Mouse (Mus musculus) midbrain, embryonic 11.5 days (tissue): ENCODE data around the gene Map4. TPM values are rescaled to one million over a fixed set of nuclear protein-coding genes. Genes with fewer than 3 reads are reported as not detected.
A peak's percentile ranks its signal among the peaks of the same experiment; 100 is the strongest.

Experiments used
- ATAC-seq: fragments of 200-750 bp; cut with Nextera tagmentation; 2 replicates; pipeline ENCODE4 v1.8.0; 2017; ENCODE audit warnings: moderate TSS enrichment, moderate library complexity; ENCODE audit not compliant: low FRiP score
- DNase-seq: peaks from one replicate; pipeline ENCODE4 v3.0.0; 2015; ENCODE audit warnings: low spot score; ENCODE audit errors: missing footprints
- H3K27ac ChIP-seq: fragments of 300-500 bp; sonication (generic); 2 replicates; pipeline ENCODE4 v1.5.1; 2014; ENCODE audit warnings: low read depth, low read length
- H3K27me3 ChIP-seq: fragments of 300-500 bp; sonication (generic); 2 replicates; pipeline ENCODE4 v1.6.1; 2014; ENCODE audit warnings: mild to moderate bottlenecking, low read length, moderate library complexity, mixed read lengths; ENCODE audit not compliant: control insufficient read depth, insufficient read depth
- H3K36me3 ChIP-seq: fragments of 300-500 bp; sonication (generic); 2 replicates; pipeline ENCODE4 v1.6.1; 2014; ENCODE audit warnings: mild to moderate bottlenecking, low read length, moderate library complexity, mixed read lengths; ENCODE audit not compliant: control insufficient read depth, insufficient read depth
- H3K4me1 ChIP-seq: fragments of 300-500 bp; sonication (generic); 2 replicates; pipeline ENCODE4 v1.6.1; 2014; ENCODE audit warnings: low read length; ENCODE audit not compliant: control insufficient read depth, insufficient read depth
- H3K4me2 ChIP-seq: fragments of 300-500 bp; sonication (generic); 2 replicates; pipeline ENCODE4 v1.6.1; 2014; ENCODE audit warnings: mild to moderate bottlenecking, moderate library complexity
- H3K4me3 ChIP-seq: fragments of 300-500 bp; sonication (generic); 2 replicates; pipeline ENCODE4 v1.5.1; 2014; ENCODE audit warnings: low read depth, low read length
- H3K9ac ChIP-seq: fragments of 300-500 bp; sonication (generic); 2 replicates; pipeline ENCODE4 v1.6.1; 2014; ENCODE audit warnings: low read length
- H3K9me3 ChIP-seq: fragments of 300-500 bp; sonication (generic); 2 replicates; pipeline ENCODE4 v1.6.1; 2016; ENCODE audit warnings: low read length; ENCODE audit not compliant: control insufficient read depth
- WGBS: fragments of 180-500 bp; shearing (Covaris S2); extraction: QIAGEN DNeasy Blood & Tissue Kit; methylation state at CpG from one replicate; pipeline ENCODE4 v1.1.7; 2014; 5-methylcytosine and 5-hydroxymethylcytosine counted together
- polyA plus RNA-seq: library from polyadenylated mRNA; unstranded; fragments of >200 nt; fragmentation: Nextera tagmentation; extraction: Ambion mirVana; gene quantifications from 2 replicates; pipeline ENCODE4 v1.2.1, GENCODE M21; 2014

Map4 gene
- polyA plus RNA-seq, 1 experiment from 2014 or later: 81.4 TPM

DNA sequence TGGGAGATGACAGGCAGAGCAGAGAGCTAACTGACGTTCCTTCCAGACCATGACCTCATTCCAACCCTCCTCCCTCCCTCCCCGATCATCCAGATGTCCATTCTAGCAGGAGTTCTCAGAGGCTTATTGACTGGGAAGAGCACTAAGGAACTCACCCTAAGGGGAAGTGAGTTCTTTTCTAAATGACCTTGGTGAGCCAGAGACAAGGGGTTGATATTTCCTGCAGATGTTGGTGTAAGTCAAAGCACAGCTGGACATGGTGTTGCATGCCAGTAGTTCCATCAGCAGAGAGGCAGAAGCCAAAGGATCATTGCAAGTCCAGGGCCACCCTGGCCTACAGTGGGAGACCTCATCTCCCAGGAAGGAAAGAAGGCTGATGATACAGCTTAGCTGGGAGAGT lies 33.2 kb upstream of the Map4 start:
- Histone ChIP-seq H3K9ac (no peak overlapping the region), H3K36me3 (peaks cover 4% of the 10 kb centered on the region; the same call in 1 of the 2 replicates), H3K9me3 (no peaks in the 10 kb centered on the region), H3K4me3 (no peak overlapping the region), H3K4me2 (no peak overlapping the region), H3K4me1 (no peaks in the 10 kb centered on the region), H3K27ac (no peak overlapping the region), H3K27me3 (no peaks in the 10 kb centered on the region)
- ATAC-seq (no peak), DNase-seq (no peak)
- 70% methylated on average over 2 of the region's 2 CpGs for WGBS

DNA sequence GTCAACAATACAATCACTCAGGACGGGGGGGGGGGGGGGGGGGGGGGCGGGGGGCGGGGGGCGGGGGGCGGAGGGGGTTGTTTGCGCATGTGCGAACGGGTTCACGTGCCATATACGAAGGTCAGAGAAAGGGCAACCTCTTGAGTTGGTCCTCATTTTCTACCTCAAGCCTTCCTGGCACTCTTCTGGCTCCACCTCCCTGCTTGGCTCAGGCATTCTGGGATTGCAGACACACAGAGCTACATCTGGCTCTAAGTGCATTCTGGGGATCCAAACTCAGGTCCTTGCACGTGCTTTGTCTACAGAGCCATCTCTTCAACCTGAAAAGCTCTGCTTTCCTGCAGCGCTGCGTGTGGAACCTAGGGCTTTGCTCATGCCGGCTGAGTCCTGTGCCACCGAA lies 31.9 kb upstream of the Map4 start:
- Histone ChIP-seq H3K27ac (no peak overlapping the region), H3K4me2 (no peak overlapping the region), H3K4me1 (no peaks in the 10 kb centered on the region)

DNA sequence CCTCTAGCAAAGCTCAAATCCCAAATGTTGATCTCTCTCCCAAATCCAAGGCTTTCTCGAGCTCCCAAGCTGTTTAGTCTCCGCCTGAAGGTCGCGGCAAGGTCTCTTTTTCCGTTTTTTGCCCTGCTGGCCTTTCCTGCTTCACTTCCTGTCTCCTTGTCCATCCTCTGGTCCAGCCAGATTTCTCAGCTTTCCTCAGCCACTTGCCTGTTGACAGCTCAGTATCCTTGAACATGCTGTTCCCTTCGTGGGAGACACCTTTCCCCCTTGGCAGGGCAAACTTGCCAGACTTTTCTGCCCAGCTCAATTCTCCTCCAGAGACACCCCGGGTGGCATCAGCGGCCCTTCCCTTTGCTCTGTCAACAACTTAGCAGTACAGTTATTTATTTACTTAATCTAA lies 31.5 kb upstream of the Map4 start:
- no peaks in the 10 kb centered on the region for H3K27me3 ChIP-seq
- DNase-seq (peak; percentile 69), ATAC-seq (no peak)
- H3K9me3 ChIP-seq: no peaks in the 10 kb centered on the region
- H3K4me1 ChIP-seq: no peaks in the 10 kb centered on the region
- no peak overlapping the region for H3K4me3 ChIP-seq
- WGBS: 71% methylated on average over 8 of the region's 8 CpGs
- no peak overlapping the region for H3K9ac ChIP-seq
- no peaks in the 10 kb centered on the region for H3K36me3 ChIP-seq
- H3K27ac ChIP-seq: no peak overlapping the region
- H3K4me2 ChIP-seq: no peak overlapping the region

More for the DNA sequence above, 31.9 kb upstream of the Map4 start:
- 63% methylated on average over 14 of the region's 15 CpGs for WGBS
- Histone ChIP-seq H3K36me3 (no peaks in the 10 kb centered on the region), H3K9ac (no peak overlapping the region), H3K27me3 (no peaks in the 10 kb centered on the region), H3K9me3 (no peaks in the 10 kb centered on the region), H3K4me3 (no peak overlapping the region)
- ATAC-seq (no peak), DNase-seq (no peak)

DNA sequence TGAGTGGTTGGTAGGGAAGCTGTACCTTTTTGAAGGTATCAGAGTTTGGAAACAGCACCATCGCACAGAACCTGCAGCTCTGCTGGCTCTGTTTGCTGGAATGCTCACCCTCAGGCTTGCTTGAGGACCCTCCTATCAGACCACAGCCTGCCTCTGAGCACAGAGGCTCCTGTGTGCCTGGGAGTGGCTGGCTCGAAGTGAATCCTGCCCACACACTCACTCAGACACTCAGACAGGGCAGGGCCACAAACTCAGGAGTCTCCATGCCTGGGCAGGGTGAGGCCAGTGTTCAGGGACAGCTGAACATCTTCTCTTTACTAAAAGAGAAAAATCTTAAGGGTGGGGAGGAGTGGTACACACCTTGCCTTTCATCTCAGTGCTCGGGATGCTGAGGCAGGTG lies 30.7 kb upstream of the Map4 start:
- Histone ChIP-seq H3K9me3 (no peaks in the 10 kb centered on the region), H3K27ac (no peak overlapping the region), H3K36me3 (no peaks in the 10 kb centered on the region), H3K4me1 (no peaks in the 10 kb centered on the region), H3K27me3 (no peaks in the 10 kb centered on the region), H3K4me2 (no peak overlapping the region), H3K9ac (no peak overlapping the region), H3K4me3 (no peak overlapping the region)
- 89% methylated on average over 3 of the region's 3 CpGs for WGBS
- ATAC-seq (no peak), DNase-seq (peak; percentile 14)

DNA sequence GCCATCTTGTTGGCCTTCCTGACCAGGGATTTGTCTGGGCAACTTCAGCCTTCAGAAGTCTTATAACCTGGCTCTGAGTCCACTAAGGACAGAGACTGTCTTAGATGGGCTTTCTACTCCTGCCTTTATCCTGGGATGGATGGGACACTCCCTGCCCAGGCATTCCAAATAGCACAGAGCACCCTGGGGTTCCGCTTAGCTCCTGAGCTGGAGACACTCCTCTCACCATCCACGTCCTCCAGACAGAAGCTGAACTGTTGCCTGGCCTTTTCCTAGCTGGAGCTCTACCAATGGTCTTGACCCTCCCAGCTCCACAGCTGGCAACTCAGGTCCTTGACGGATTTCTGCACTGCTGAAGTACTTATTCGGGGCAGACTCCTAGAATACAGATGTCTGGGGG lies 29.0 kb upstream of the Map4 start:
- Histone ChIP-seq H3K9me3 (no peaks in the 10 kb centered on the region), H3K27me3 (no peaks in the 10 kb centered on the region), H3K4me1 (no peaks in the 10 kb centered on the region), H3K4me3 (no peak overlapping the region), H3K36me3 (no peaks in the 10 kb centered on the region), H3K9ac (no peak overlapping the region), H3K27ac (no peak overlapping the region), H3K4me2 (no peak overlapping the region)
- WGBS: 60% methylated on average over 4 of the region's 4 CpGs
- ATAC-seq (no peak), DNase-seq (peak; percentile 44)

DNA sequence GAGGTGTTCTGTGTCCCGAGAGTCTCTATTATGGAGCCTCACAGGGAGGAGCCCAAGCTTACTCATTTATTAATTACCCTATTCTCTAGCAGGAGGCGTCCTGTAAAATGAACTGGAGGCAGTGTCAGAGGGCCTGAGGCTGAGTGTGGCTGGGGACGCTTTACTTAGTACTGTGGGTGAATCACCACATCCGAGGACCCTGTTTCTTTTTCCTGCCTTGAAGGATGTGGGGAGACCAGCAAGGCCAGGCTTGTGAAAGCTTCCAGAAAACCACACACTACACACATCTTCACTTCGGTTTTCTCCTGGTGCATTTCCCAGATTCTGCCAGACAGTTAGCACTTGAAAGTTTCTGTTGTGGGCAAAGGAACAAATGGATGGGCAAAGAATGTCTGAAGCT lies 28.5 kb upstream of the Map4 start:
- peak; percentile 60 for DNase-seq
- Histone ChIP-seq H3K4me1 (no peaks in the 10 kb centered on the region), H3K27me3 (no peaks in the 10 kb centered on the region), H3K27ac (no peak overlapping the region), H3K36me3 (no peaks in the 10 kb centered on the region), H3K9ac (no peak overlapping the region), H3K9me3 (no peaks in the 10 kb centered on the region), H3K4me2 (no peak overlapping the region), H3K4me3 (no peak overlapping the region)
- no peak for ATAC-seq
- 79% methylated on average over 5 of the region's 5 CpGs for WGBS

DNA sequence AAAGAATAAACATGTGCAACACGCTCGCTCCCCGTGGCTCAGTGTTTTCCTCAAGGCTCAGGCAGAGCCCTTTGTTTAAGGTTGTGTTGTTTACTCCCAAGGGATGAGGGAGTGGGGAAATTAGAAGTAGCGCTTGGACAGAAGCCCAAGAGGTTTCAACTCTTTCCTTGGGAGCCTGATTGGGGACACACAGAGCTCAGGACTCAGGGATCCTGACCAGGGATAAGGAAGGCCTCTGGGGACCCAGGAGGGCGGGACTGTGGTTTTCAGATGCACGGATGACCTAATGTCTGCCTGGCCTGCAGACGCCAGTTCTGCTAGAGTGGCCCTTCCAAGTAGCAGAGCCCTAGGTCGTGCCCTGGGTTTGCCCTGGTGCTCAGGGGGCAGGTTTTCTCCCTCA lies 24.0 kb upstream of the Map4 start:
- WGBS: 61% methylated on average over 8 of the region's 8 CpGs

DNA sequence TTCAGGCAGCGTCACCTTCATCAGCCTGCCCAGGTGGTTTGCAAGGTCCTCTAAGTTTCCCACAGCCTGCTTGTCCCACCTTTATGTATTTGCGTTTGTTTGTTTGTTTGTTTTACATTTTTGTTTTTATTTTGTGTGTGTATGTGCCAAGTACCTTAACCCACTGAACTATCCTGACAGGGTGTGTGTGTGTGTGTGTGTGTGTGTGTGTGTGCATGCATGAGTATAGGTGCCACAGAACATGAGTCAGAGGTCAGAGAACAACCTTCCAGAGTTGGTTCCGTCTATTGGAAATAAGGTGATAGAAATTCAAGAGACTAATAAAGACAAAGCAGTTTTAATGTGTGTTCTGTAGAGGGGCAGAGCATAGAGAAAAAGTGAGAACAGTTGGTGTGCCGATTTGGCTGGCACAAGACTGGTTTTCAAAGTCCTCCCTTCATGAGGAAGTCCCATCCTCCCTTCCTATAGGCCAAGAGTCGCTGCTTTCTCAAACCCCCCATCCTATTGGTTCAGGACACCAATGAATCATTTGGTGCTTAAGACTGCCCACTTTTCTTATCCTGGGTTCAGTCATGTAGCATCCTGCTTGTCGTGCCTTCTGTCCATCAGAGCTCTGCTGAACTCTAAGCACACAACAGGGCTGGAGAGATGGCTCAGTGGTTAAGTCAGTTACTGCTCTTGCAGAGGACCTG lies 23.3 kb upstream of the Map4 start:
- no peak overlapping the region for H3K4me3 ChIP-seq
- 82% methylated on average over 6 of the region's 6 CpGs for WGBS
- no peak for ATAC-seq

More for the DNA sequence above, 24.0 kb upstream of the Map4 start:
- Histone ChIP-seq H3K4me1 (no peaks in the 10 kb centered on the region), H3K4me2 (no peak overlapping the region), H3K4me3 (no peak overlapping the region), H3K9ac (no peak overlapping the region), H3K36me3 (no peaks in the 10 kb centered on the region), H3K27me3 (no peaks in the 10 kb centered on the region), H3K27ac (no peak overlapping the region), H3K9me3 (no peaks in the 10 kb centered on the region)
- ATAC-seq (no peak), DNase-seq (peak; percentile 57)

DNA sequence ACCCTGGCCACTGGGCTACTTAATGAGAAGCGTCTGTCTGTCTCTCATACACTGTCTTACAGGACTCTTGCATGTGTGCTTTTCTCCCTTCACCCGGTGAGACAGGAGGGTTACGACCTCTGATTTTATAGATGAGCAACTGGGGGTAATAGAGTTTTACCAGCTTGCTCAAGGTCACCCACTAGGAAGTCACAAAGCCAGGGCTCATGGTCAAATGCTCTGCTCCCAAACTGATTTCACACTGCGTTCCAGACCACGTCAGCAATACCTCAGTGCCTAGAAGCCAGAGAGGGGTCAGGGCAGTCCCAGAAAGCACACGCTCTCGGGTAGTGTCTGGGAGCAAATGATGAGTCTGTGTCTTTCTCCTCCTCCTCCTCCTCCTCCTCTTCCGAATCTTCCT lies 22.2 kb upstream of the Map4 start:
- WGBS: 83% methylated on average over 8 of the region's 8 CpGs

More for the DNA sequence above, 23.3 kb upstream of the Map4 start:
- Histone ChIP-seq H3K9me3 (no peaks in the 10 kb centered on the region), H3K27ac (no peak overlapping the region), H3K4me1 (no peaks in the 10 kb centered on the region), H3K36me3 (no peaks in the 10 kb centered on the region), H3K27me3 (no peaks in the 10 kb centered on the region), H3K4me2 (no peak overlapping the region), H3K9ac (no peak overlapping the region)
- peak; percentile 70 for DNase-seq

More for the DNA sequence above, 22.2 kb upstream of the Map4 start:
- Histone ChIP-seq H3K9ac (no peak overlapping the region), H3K4me3 (no peak overlapping the region), H3K27me3 (no peaks in the 10 kb centered on the region), H3K9me3 (no peaks in the 10 kb centered on the region), H3K36me3 (no peaks in the 10 kb centered on the region), H3K27ac (no peak overlapping the region), H3K4me1 (no peaks in the 10 kb centered on the region), H3K4me2 (no peak overlapping the region)
- ATAC-seq (no peak), DNase-seq (peak; percentile 57)
